Mouse (Mus musculus) megakaryocyte, embryonic 14.5 days (primary cell): ENCODE data around the gene Gprin2.

Experiments
- FLI1 ChIP-seq: IDR thresholded peaks from 2 replicates; pipeline ENCODE4 v1.6.1; 2012; ENCODE audit warnings: low read length, inconsistent platforms, mixed read lengths
- GATA1 ChIP-seq: IDR thresholded peaks from 3 replicates; pipeline ENCODE4 v1.6.1; 2012; ENCODE audit warnings: mixed read lengths, low read length, inconsistent platforms, borderline replicate concordance

DNA sequence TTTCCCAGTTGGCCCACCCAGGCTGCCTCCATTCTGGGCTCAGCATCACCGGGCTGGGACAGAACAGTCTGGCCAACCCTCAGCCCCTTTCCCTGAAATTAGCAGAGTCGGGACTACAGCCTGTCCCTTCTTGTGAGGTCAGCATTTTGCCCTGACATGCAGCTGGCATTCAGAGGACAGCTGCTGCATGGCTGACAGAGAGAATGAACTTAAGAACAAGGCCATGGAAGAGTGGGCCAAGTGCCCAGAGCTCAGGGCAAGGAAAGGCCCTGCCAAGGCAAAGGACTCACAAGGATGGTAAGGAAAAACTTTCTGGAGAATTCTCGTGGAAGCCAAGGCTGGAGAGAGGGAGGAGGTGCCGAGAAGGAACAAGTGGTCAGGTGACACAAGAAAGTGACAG is 4.7 kb downstream of the Gprin2 start:
- TF ChIP-seq FLI1 (no peak), GATA1 (no peak)
